Mouse (Mus musculus) intestine, embryonic 16.5 days (tissue): ENCODE measurements around the gene Pyroxd2. TPM values are rescaled to one million over a fixed set of nuclear protein-coding genes. Genes with fewer than 3 reads are reported as not detected.

Experiments
- ATAC-seq: fragments of 200-750 bp; cut with Nextera tagmentation; 2 replicates; pipeline ENCODE4 v1.8.0; 2017; ENCODE audit warnings: moderate TSS enrichment, moderate library complexity
- H3K27ac ChIP-seq: fragments of 300-500 bp; sonication (generic); 2 replicates; pipeline ENCODE4 v1.5.1; 2014; ENCODE audit warnings: mild to moderate bottlenecking, low read length
- H3K27me3 ChIP-seq: fragments of 300-500 bp; sonication (generic); replicated peaks from 2 replicates; pipeline ENCODE4 v1.6.1; 2014; ENCODE audit warnings: low read length, control low read depth, mixed read lengths; ENCODE audit not compliant: control insufficient read depth, insufficient read depth
- H3K36me3 ChIP-seq: fragments of 300-500 bp; sonication (generic); 2 replicates; pipeline ENCODE4 v1.6.1; 2014; ENCODE audit warnings: low read length, control low read depth; ENCODE audit not compliant: control insufficient read depth, insufficient read depth
- H3K4me1 ChIP-seq: fragments of 300-500 bp; sonication (generic); 2 replicates; pipeline ENCODE4 v1.6.1; 2014; ENCODE audit warnings: low read length, control low read depth, mixed read lengths; ENCODE audit not compliant: control insufficient read depth, insufficient read depth
- H3K4me2 ChIP-seq: fragments of 300-500 bp; sonication (generic); 2 replicates; pipeline ENCODE4 v1.6.1; 2014; ENCODE audit warnings: low read depth, low read length, control low read depth
- H3K4me3 ChIP-seq: fragments of 300-500 bp; sonication (generic); 2 replicates; pipeline ENCODE4 v1.5.1; 2014; ENCODE audit warnings: mild to moderate bottlenecking, low read length
- H3K9ac ChIP-seq: fragments of 300-500 bp; sonication (generic); 2 replicates; pipeline ENCODE4 v1.6.1; 2014; ENCODE audit warnings: low read depth, low read length
- H3K9me3 ChIP-seq: fragments of 300-500 bp; sonication (generic); 2 replicates; pipeline ENCODE4 v1.6.1; 2016; ENCODE audit warnings: low read length, control low read depth; ENCODE audit not compliant: control insufficient read depth
- WGBS: fragments of 180-500 bp; shearing (Covaris S2); extraction: QIAGEN DNeasy Blood & Tissue Kit; methylation state at CpG from one replicate; pipeline ENCODE4 v1.1.7; 2014; 5-methylcytosine and 5-hydroxymethylcytosine counted together
- polyA plus RNA-seq: library from polyadenylated mRNA; unstranded; fragments of >200 nt; fragmentation: Nextera tagmentation; extraction: Ambion mirVana; gene quantifications from 2 replicates; pipeline ENCODE4 v1.2.1, GENCODE M21; 2015

Pyroxd2 gene
- polyA plus RNA-seq, 1 experiment from 2014 or later: 11.0 TPM

- no peaks in the 10 kb centered on the region for H3K36me3 ChIP-seq
- WGBS: 50% methylated on average over 10 of the region's 10 CpGs
- no peaks in the 10 kb centered on the region for H3K9me3 ChIP-seq
- no peak overlapping the region for H3K4me2 ChIP-seq
- no peaks in the 10 kb centered on the region for H3K4me1 ChIP-seq
- H3K4me3 ChIP-seq: no peak overlapping the region
- H3K27ac ChIP-seq: no peak overlapping the region; the same call in 1 of the 2 replicates
- no peaks in the 10 kb centered on the region for H3K27me3 ChIP-seq
- ATAC-seq: no peak
- no peak overlapping the region for H3K9ac ChIP-seq
Measured at GRCm38 (mm10) chr19:42678191-42678590, 74.4 kb downstream of the Pyroxd2 start.

- Histone ChIP-seq H3K4me2 (no peak overlapping the region), H3K9me3 (no peaks in the 10 kb centered on the region), H3K9ac (no peak overlapping the region), H3K27ac (no peak overlapping the region), H3K4me1 (no peaks in the 10 kb centered on the region), H3K27me3 (no peaks in the 10 kb centered on the region), H3K4me3 (no peak overlapping the region), H3K36me3 (no peaks in the 10 kb centered on the region)
- 85% methylated on average over 3 of the region's 3 CpGs for WGBS
- no peak for ATAC-seq
Measured at GRCm38 (mm10) chr19:42677452-42677851, 75.1 kb downstream of the Pyroxd2 start.

GRCm38 (mm10) chr19:42676931-42677330 lies 75.6 kb downstream of the Pyroxd2 start:
- H3K9ac ChIP-seq: no peak overlapping the region
- no peaks in the 10 kb centered on the region for H3K4me1 ChIP-seq
- H3K27ac ChIP-seq: no peak overlapping the region
- no peaks in the 10 kb centered on the region for H3K9me3 ChIP-seq
- no peaks in the 10 kb centered on the region for H3K36me3 ChIP-seq
- no peak overlapping the region for H3K4me2 ChIP-seq
- ATAC-seq: no peak
- H3K4me3 ChIP-seq: no peak overlapping the region
- no peaks in the 10 kb centered on the region for H3K27me3 ChIP-seq
- 84% methylated on average over 3 of the region's 3 CpGs for WGBS

Other genes with a start within 250 kb of the Pyroxd2 start
- 18.6 and 19.9 TPM in 2 replicates for gene R3hcc1l, start 234.0 kb downstream of the Pyroxd2 start, polyA plus RNA-seq
- gene Loxl4, start 140.0 kb downstream of the Pyroxd2 start, polyA plus RNA-seq: 2.2 and 2.4 TPM in 2 replicates
- gene Hps1, start 27.2 kb upstream of the Pyroxd2 start, polyA plus RNA-seq: 18.6 and 20.3 TPM in 2 replicates